9 mouse cellular contexts compared by ENCODE assay signal in genomic region chr16:18405876-18406275, GRCm38 (mm10). TPM values are rescaled to one million over a fixed set of nuclear protein-coding genes. Genes with fewer than 3 reads are reported as not detected.
DNase-seq lines count a peak whose midpoint lies in the region; ATAC-seq and TF ChIP-seq lines count a peak whose summit lies in the region.
"Had no signal": no experiment of that assay in that cellular context is flagged by ENCODE, and none has a peak within 500 bp of the region (broad histone marks: within the 10 kb centered on the region; RNA-seq: fewer than 3 reads in every experiment).

No protein-coding gene starts in this region.

- peak overlapping the region; percentile 70 for H3K27ac ChIP-seq in layer of hippocampus, adult 2 months
- H3K27ac ChIP-seq in forebrain, embryonic 15.5 days (replicated peaks) = peak overlapping the region; percentile 3; the same call in 1 of the 2 replicates

- no peaks in the 10 kb centered on the region for H3K79me2 ChIP-seq in myocyte (ENCODE audit: control insufficient read depth, insufficient read depth)

- no peaks in the 10 kb centered on the region for H3K27me3 ChIP-seq in forebrain, embryonic 15.5 days
- H3K27me3 ChIP-seq in myocyte (ENCODE audit: control insufficient read depth, insufficient read depth, insufficient read length) = no peaks in the 10 kb centered on the region
- H3K27me3 ChIP-seq: kidney, embryonic 15.5 days had no signal

- 59% methylated on average over 2 of the region's 2 CpGs for WGBS in forebrain, embryonic 15.5 days

- H3K36me3 ChIP-seq in forebrain, embryonic 15.5 days = peaks cover 52% of the 10 kb centered on the region
- H3K36me3 ChIP-seq in myocyte (ENCODE audit: control insufficient read depth, insufficient read depth) = peaks cover 14% of the 10 kb centered on the region

- no peak overlapping the region for H3K4me3 ChIP-seq in layer of hippocampus, adult 2 months
- no peak overlapping the region for H3K4me3 ChIP-seq in forebrain, embryonic 15.5 days
- H3K4me3 ChIP-seq in myocyte = no peak overlapping the region
- H3K4me3 ChIP-seq: kidney, embryonic 15.5 days had no signal

- DNase-seq in frontal cortex, adult 2 months (ENCODE audit: extremely low spot score in 1 of 2, low spot score in 1 of 2) = no peak
- no peak for DNase-seq in layer of hippocampus, adult 2 months (ENCODE audit: low spot score in 2 of 2)
- no peak for DNase-seq in layer of hippocampus, adult 9-11 months
- no peak for DNase-seq in ovary, postnatal 10 days (ENCODE audit: low spot score)
- DNase-seq in adrenal gland, adult 8-10 months = no peak

- peaks cover 20% of the 10 kb centered on the region for H3K4me1 ChIP-seq in forebrain, embryonic 15.5 days

- no peak for TF ChIP-seq CTCF in layer of hippocampus, adult 2 months (conservative IDR thresholded peaks at IDR 0.05)

- no peak overlapping the region for H3K4me2 ChIP-seq in forebrain, embryonic 15.5 days (replicated peaks)
- H3K4me2 ChIP-seq in myocyte (ENCODE audit: low read depth) = no peak overlapping the region
- H3K4me2 ChIP-seq: kidney, embryonic 15.5 days had no signal

- peak; percentile 45 for ATAC-seq in frontal cortex, adult (ENCODE audit: low TSS enrichment)
- ATAC-seq in forebrain, embryonic 15.5 days (replicated peaks) = no peak

- H3K9me3 ChIP-seq in forebrain, embryonic 15.5 days = no peaks in the 10 kb centered on the region
- H3K9me3 ChIP-seq: kidney, embryonic 15.5 days had no signal

- no peak overlapping the region for H3ac ChIP-seq in myocyte (ENCODE audit: control insufficient read depth, insufficient read length)

- no peak overlapping the region for H3K9ac ChIP-seq in forebrain, embryonic 15.5 days (replicated peaks)
- H3K9ac ChIP-seq: kidney, embryonic 15.5 days had no signal

- no peak for TF ChIP-seq POLR2A in myocyte (IDR thresholded peaks at IDR 0.05; ENCODE audit: insufficient read length, low read depth)

TF ChIP-seq in myocyte, 11 proteins besides CTCF, POLR2A, EP300 and RAD21:
- no peak for TF ChIP-seq MAX (IDR thresholded peaks at IDR 0.05; ENCODE audit: low read depth)
- TF ChIP-seq MYOG (IDR thresholded peaks at IDR 0.05; ENCODE audit: control insufficient read depth in 1 of 3, insufficient read depth in 1 of 3, insufficient read length in 2 of 3, low read depth in 2 of 3) = no peak
- TF ChIP-seq POLR2AphosphoS2 (IDR thresholded peaks at IDR 0.05; ENCODE audit: insufficient read length, low read depth) = peak; percentile 50

RNA-seq across cellular contexts. Expression of gene Txnrd2, which starts 20.3 kb away (rescaled TPM):
- 22.9 and 25.9 TPM in 2 replicates for polyA plus RNA-seq in frontal cortex, adult 2 months (2012; rRNA removed)
- total RNA-seq in layer of hippocampus, adult 2 months (2021) = 10 to 100 TPM; 19.7 to 21.4 TPM
- polyA plus RNA-seq in forebrain, embryonic 15.5 days (2015; fragmentation: Nextera tagmentation; extraction: Ambion mirVana) = 24.2 and 26.3 TPM in 2 replicates
- 21.3 TPM for polyA plus RNA-seq in myocyte (2012; fragmentation: generic; extraction: Trizol)
- 100 to 1,000 TPM in 2 of 4 experiments, 10 to 100 TPM in 2; 79.2 to 123 (median 103) TPM for total RNA-seq in adrenal gland, adult 8-10 months (2022)

RNA-seq across cellular contexts. Expression of gene Comt, which starts 20.8 kb away (rescaled TPM):
- polyA plus RNA-seq in frontal cortex, adult 2 months (2012; rRNA removed) = 140 and 143 TPM in 2 replicates
- total RNA-seq in layer of hippocampus, adult 2 months (2021) = 10 to 100 TPM; 74.6 to 75.1 TPM
- 83.0 and 84.4 TPM in 2 replicates for polyA plus RNA-seq in forebrain, embryonic 15.5 days (2015; fragmentation: Nextera tagmentation; extraction: Ambion mirVana)
- polyA plus RNA-seq in myocyte (2012; fragmentation: generic; extraction: Trizol) = 93.6 TPM
- 100 to 1,000 TPM; 147 to 201 (median 185) TPM for total RNA-seq in adrenal gland, adult 8-10 months (2022)

RNA-seq across cellular contexts. Expression of gene Arvcf, which starts 57.9 kb away (rescaled TPM):
- 40.8 and 44.2 TPM in 2 replicates for polyA plus RNA-seq in frontal cortex, adult 2 months (2012; rRNA removed)
- total RNA-seq in layer of hippocampus, adult 2 months (2021) = 10 to 100 TPM; 40.4 to 41.4 TPM
- polyA plus RNA-seq in forebrain, embryonic 15.5 days (2015; fragmentation: Nextera tagmentation; extraction: Ambion mirVana) = 63.3 and 72.0 TPM in 2 replicates
- 7.6 TPM for polyA plus RNA-seq in myocyte (2012; fragmentation: generic; extraction: Trizol)
- total RNA-seq in adrenal gland, adult 8-10 months (2022) = 10 to 100 TPM; 25.5 to 67.0 (median 52.7) TPM

RNA-seq across cellular contexts. Expression of gene Tango2, which starts 58.0 kb away (rescaled TPM):
- 181 and 196 TPM in 2 replicates for polyA plus RNA-seq in frontal cortex, adult 2 months (2012; rRNA removed)
- 100 to 1,000 TPM; 128 to 130 TPM for total RNA-seq in layer of hippocampus, adult 2 months (2021)
- polyA plus RNA-seq in forebrain, embryonic 15.5 days (2015; fragmentation: Nextera tagmentation; extraction: Ambion mirVana) = 76.5 and 78.1 TPM in 2 replicates
- polyA plus RNA-seq in myocyte (2012; fragmentation: generic; extraction: Trizol) = 22.2 TPM
- total RNA-seq in adrenal gland, adult 8-10 months (2022) = 10 to 100 TPM; 45.4 to 68.0 (median 52.7) TPM
